Mouse (Mus musculus): ENCODE results near the gene Txn2. TPM values are rescaled to one million over a fixed set of nuclear protein-coding genes. Genes with fewer than 3 reads are reported as not detected.

The Txn2 gene
- polyA plus RNA-seq, 1 experiment from 2014 or later, result 182 TPM

DNA sequence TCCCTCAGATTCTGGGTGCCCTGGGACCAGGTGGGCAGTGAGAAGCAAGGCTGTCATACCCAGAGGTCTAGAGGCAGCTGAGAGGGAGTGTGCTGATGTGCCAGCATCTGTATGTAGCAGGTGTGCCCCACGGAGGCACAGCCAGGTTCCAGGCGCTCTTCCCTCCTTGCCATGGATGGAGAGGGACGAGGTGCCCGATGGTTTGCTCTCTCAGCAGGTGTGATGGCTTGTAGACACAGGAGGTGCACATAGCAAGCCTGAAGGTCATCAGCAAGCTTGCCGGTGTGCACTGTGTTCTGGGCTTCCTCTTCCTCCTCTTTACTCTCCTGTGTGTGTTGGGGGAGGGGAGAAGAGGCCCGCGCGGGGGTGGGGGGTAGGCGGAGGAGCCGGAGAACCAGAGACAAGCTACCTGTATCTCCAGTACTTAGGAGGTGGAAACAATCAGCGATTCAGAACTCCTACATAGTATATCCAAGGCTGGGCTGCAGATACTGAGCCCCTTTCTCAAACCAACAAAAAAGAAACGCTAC lies 24.4 kb downstream of the Txn2 start:
- peak overlapping the region; percentile 53; the same call in 1 of the 2 replicates for H3K4me2 ChIP-seq (ENCODE audit: low read depth, low read length)
- no peak for ATAC-seq (ENCODE audit: low read depth)
- peak overlapping the region; percentile 95 for H3K27ac ChIP-seq (ENCODE audit: low read length)
- no peaks in the 10 kb centered on the region for H3K9me3 ChIP-seq (ENCODE audit: control insufficient read depth, low read length)
- no peaks in the 10 kb centered on the region for H3K27me3 ChIP-seq (ENCODE audit: control insufficient read depth, insufficient read depth, low read depth, low read length)
- H3K9ac ChIP-seq (ENCODE audit: low read length), result peak overlapping the region; percentile 34
- 17% methylated on average over 12 of the region's 12 CpGs for WGBS
- H3K36me3 ChIP-seq (ENCODE audit: control insufficient read depth, insufficient read depth, low read length), result no peaks in the 10 kb centered on the region
- no peak overlapping the region for H3K4me3 ChIP-seq (ENCODE audit: low read length)
- H3K4me1 ChIP-seq (replicated peaks; ENCODE audit: control insufficient read depth, insufficient read depth, low read length), result peaks cover 37% of the 10 kb centered on the region

DNA sequence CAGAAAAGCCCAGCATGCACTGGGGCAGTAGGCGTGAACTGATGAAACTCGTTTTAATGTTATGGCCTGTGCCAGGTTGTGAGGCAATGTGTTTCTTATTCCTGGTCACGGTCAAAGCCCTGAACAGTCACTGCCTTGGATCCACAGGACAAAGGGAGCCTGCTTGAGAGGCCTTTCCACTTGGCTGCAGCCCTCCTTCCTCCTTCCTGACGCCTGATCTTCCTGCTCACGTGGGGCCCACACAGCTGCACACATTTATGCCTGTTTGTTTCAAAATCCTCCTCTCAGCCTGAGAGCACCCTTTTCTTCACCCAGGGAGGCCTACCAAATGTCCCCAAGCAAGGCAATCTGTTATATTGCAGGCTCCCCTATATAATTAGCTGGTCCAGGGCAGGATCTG lies 25.6 kb downstream of the Txn2 start:
- Histone ChIP-seq H3K4me1 (replicated peaks; ENCODE audit: control insufficient read depth, insufficient read depth, low read length) (peaks cover 33% of the 10 kb centered on the region), H3K9me3 (ENCODE audit: control insufficient read depth, low read length) (no peaks in the 10 kb centered on the region), H3K27me3 (ENCODE audit: control insufficient read depth, insufficient read depth, low read depth, low read length) (no peaks in the 10 kb centered on the region), H3K27ac (ENCODE audit: low read length) (peak overlapping the region; percentile 38), H3K9ac (ENCODE audit: low read length) (no peak overlapping the region), H3K4me2 (ENCODE audit: low read depth, low read length) (no peak overlapping the region), H3K36me3 (ENCODE audit: control insufficient read depth, insufficient read depth, low read length) (no peaks in the 10 kb centered on the region), H3K4me3 (ENCODE audit: low read length) (no peak overlapping the region)
- 40% methylated on average over 5 of the region's 5 CpGs for WGBS
- no peak for ATAC-seq (ENCODE audit: low read depth)

DNA sequence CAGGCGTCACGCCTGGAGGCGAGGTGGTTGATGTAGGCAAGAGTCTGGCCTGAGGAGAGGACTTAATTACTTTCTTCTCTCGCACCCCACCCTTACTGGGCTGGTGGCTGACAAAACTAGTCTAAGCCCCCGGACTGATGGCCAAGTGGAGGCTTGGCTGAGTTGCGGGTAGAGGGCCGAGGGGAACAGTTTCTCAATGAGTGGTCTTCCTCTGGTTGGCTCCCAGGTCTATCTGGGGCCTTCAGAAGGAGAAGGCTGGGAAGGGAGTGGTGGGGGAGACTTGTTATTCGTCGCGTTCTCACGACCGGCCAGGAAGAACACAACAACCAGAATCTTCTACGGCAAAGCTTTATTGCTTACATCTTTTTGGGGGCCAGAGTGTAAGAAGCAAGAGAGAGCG lies 33.9 kb downstream of the Txn2 start:
- H3K4me2 ChIP-seq (ENCODE audit: low read depth, low read length), result no peak overlapping the region
- no peak overlapping the region for H3K27ac ChIP-seq (ENCODE audit: low read length)
- no peak overlapping the region for H3K9ac ChIP-seq (ENCODE audit: low read length)
- H3K4me1 ChIP-seq (replicated peaks; ENCODE audit: control insufficient read depth, insufficient read depth, low read length), result peaks cover 16% of the 10 kb centered on the region
- no peak for ATAC-seq (ENCODE audit: low read depth)
- 82% methylated on average over 13 of the region's 14 CpGs for WGBS
- no peaks in the 10 kb centered on the region for H3K27me3 ChIP-seq (ENCODE audit: control insufficient read depth, insufficient read depth, low read depth, low read length)
- no peaks in the 10 kb centered on the region for H3K36me3 ChIP-seq (ENCODE audit: control insufficient read depth, insufficient read depth, low read length)
- no peaks in the 10 kb centered on the region for H3K9me3 ChIP-seq (ENCODE audit: control insufficient read depth, low read length)
- H3K4me3 ChIP-seq (ENCODE audit: low read length), result no peak overlapping the region

DNA sequence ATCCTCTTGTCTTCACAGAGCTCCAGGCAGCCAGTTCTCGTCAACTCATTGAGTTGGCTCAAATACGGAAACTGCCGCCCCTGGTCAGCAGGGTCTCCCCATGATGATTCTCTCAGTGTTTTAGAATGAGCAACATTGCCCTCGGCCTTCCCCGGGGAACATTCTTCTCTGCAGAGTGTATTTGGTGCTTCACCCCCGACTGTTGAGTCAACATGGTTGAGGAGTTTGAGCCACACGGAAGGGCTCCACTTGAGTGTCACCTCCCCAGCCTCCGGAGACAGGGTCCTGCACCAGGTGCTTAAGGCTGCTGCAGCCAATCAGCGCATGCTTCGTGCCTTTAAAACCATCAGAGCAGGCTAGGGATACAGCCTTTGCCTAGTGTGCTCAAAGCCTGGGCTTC lies 35.5 kb downstream of the Txn2 start:
- peak; percentile 84 for ATAC-seq (ENCODE audit: low read depth)
- whole genome bisulfite sequencing, result 44% methylated on average over 10 of the region's 10 CpGs
- peak overlapping the region; percentile 74 for H3K27ac ChIP-seq (ENCODE audit: low read length)
- peak overlapping the region; percentile 36 for H3K9ac ChIP-seq (ENCODE audit: low read length)
- H3K4me2 ChIP-seq (ENCODE audit: low read depth, low read length), result no peak overlapping the region
- no peak overlapping the region for H3K4me3 ChIP-seq (ENCODE audit: low read length)
- H3K4me1 ChIP-seq (replicated peaks; ENCODE audit: control insufficient read depth, insufficient read depth, low read length), result peaks cover 16% of the 10 kb centered on the region
- no peaks in the 10 kb centered on the region for H3K9me3 ChIP-seq (ENCODE audit: control insufficient read depth, low read length)
- H3K36me3 ChIP-seq (ENCODE audit: control insufficient read depth, insufficient read depth, low read length), result no peaks in the 10 kb centered on the region
- no peaks in the 10 kb centered on the region for H3K27me3 ChIP-seq (ENCODE audit: control insufficient read depth, insufficient read depth, low read depth, low read length)

DNA sequence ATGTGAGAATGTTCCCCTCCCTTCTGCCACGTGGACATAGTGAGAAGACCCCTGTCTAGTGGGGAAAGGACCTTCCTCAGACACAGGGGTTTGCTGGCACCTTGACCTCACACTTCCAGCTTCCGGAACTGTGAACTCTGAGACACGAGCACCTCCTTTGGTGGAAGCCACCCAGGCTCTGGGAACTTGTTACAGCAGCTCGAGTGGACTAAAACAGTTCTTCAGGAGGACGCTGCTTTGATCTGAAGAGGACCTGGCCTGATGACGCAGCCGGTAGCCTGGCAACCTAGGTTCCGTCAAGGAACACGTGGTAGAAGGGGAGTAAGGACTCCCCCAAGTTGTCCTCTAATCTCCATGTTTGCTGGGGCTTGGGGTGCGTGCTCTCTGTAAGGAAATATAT lies 36.4 kb downstream of the Txn2 start:
- Histone ChIP-seq H3K27ac (ENCODE audit: low read length) (peak overlapping the region; percentile 74), H3K36me3 (ENCODE audit: control insufficient read depth, insufficient read depth, low read length) (no peaks in the 10 kb centered on the region), H3K9me3 (ENCODE audit: control insufficient read depth, low read length) (no peaks in the 10 kb centered on the region), H3K9ac (ENCODE audit: low read length) (no peak overlapping the region), H3K4me1 (replicated peaks; ENCODE audit: control insufficient read depth, insufficient read depth, low read length) (peaks cover 18% of the 10 kb centered on the region), H3K4me2 (ENCODE audit: low read depth, low read length) (no peak overlapping the region), H3K27me3 (ENCODE audit: control insufficient read depth, insufficient read depth, low read depth, low read length) (no peaks in the 10 kb centered on the region), H3K4me3 (ENCODE audit: low read length) (no peak overlapping the region)
- no peak for ATAC-seq (ENCODE audit: low read depth)
- WGBS, result 54% methylated on average over 10 of the region's 10 CpGs

DNA sequence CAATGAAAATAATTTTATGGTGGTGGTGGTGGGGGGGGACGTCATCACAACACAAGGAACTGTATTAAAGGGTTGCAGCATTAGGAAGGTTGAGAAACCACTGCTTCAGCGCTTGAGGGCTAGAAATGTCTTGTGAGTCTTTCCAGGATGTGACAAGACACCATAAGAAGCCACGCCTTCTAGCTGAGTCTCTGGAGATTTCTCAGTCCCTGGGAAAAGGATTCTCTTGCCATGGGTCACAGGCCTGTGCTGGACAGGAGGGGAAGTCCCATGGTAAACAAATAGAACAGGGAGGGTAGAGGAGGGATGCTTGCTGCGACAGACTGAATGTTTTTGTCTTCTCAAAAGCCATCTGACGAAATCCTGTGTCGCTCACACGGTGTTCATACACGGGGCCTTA lies 37.0 kb downstream of the Txn2 start:
- no peak overlapping the region for H3K9ac ChIP-seq (ENCODE audit: low read length)
- no peaks in the 10 kb centered on the region for H3K9me3 ChIP-seq (ENCODE audit: control insufficient read depth, low read length)
- WGBS, result 63% methylated on average over 8 of the region's 8 CpGs
- ATAC-seq (ENCODE audit: low read depth), result peak; percentile 44; the same call in 1 of the 2 replicates
- H3K4me2 ChIP-seq (ENCODE audit: low read depth, low read length), result no peak overlapping the region
- H3K27me3 ChIP-seq (ENCODE audit: control insufficient read depth, insufficient read depth, low read depth, low read length), result no peaks in the 10 kb centered on the region
- H3K4me3 ChIP-seq (ENCODE audit: low read length), result no peak overlapping the region
- peaks cover 18% of the 10 kb centered on the region for H3K4me1 ChIP-seq (replicated peaks; ENCODE audit: control insufficient read depth, insufficient read depth, low read length)
- H3K36me3 ChIP-seq (ENCODE audit: control insufficient read depth, insufficient read depth, low read length), result no peaks in the 10 kb centered on the region
- H3K27ac ChIP-seq (ENCODE audit: low read length), result peak overlapping the region; percentile 55; the same call in 1 of the 2 replicates

DNA sequence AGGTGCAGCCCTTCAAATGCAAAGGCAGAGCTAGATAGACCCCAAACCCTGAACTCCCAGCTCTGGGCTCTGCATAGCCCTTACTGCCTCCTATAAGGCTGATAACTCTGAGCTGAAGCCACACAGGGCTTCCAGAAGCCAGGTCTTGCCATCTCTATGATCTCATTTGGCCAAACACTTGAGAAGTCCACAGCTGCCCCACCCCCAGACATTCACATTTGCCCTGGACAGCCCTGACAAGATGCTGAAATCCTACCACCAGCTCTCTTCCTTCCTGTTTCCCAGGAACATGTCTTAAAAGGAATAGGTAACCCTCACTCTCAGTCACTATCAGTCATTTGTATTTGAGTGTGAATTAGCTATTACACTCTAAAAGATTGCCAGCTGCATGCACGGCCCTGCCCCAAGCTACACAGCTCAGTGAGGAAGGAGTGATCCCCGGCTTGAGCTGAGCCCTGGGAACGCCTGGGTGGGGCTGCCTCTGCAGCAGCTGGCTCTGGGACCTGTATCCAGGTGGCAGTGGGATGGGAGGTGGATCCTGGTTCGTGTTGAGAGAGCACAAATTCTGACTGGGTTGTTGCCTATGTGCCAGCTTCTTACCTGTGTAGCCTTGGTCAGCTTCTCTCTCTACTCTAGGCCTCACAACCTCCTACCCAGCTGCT lies 38.9 kb downstream of the Txn2 start:
- no peak overlapping the region for H3K4me2 ChIP-seq (ENCODE audit: low read depth, low read length)
- no peak for ATAC-seq (ENCODE audit: low read depth)
- H3K27me3 ChIP-seq (ENCODE audit: control insufficient read depth, insufficient read depth, low read depth, low read length), result no peaks in the 10 kb centered on the region
- no peak overlapping the region for H3K9ac ChIP-seq (ENCODE audit: low read length)
- no peak overlapping the region for H3K4me3 ChIP-seq (ENCODE audit: low read length)
- H3K27ac ChIP-seq (ENCODE audit: low read length), result 0 out of 2 replicates have a peak overlapping the region, but pooled peaks have one; percentile 47
- no peaks in the 10 kb centered on the region for H3K9me3 ChIP-seq (ENCODE audit: control insufficient read depth, low read length)
- WGBS, result 42% methylated on average over 4 of the region's 4 CpGs
- H3K4me1 ChIP-seq (replicated peaks; ENCODE audit: control insufficient read depth, insufficient read depth, low read length), result peaks cover 22% of the 10 kb centered on the region
- no peaks in the 10 kb centered on the region for H3K36me3 ChIP-seq (ENCODE audit: control insufficient read depth, insufficient read depth, low read length)

DNA sequence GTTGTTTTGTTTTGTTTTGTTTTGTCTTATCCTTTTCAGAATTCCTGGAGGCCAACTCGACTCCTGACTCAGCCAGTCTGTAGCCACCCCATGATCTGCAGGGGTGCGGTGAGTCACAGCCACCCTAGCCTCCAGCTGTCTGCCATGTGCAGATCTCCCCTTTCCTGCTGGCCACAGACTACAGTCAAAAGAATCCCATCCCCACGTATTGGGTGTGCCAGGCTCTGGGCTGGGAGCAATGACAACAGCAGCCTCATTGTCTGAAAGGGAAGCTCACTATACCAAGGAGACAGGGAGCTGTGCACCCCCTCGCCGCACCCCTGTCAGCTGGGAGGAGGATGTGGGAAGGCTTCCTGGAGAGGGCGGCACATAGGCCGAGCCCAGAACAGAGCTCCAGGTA lies 40.5 kb downstream of the Txn2 start:
- 55% methylated on average over 7 of the region's 7 CpGs for WGBS
- Histone ChIP-seq H3K9ac (ENCODE audit: low read length) (no peak overlapping the region), H3K4me1 (replicated peaks; ENCODE audit: control insufficient read depth, insufficient read depth, low read length) (peaks cover 21% of the 10 kb centered on the region), H3K4me3 (ENCODE audit: low read length) (no peak overlapping the region), H3K36me3 (ENCODE audit: control insufficient read depth, insufficient read depth, low read length) (no peaks in the 10 kb centered on the region), H3K27ac (ENCODE audit: low read length) (no peak overlapping the region; the same call in 1 of the 2 replicates), H3K4me2 (ENCODE audit: low read depth, low read length) (no peak overlapping the region), H3K9me3 (ENCODE audit: control insufficient read depth, low read length) (no peaks in the 10 kb centered on the region), H3K27me3 (ENCODE audit: control insufficient read depth, insufficient read depth, low read depth, low read length) (no peaks in the 10 kb centered on the region)
- ATAC-seq (ENCODE audit: low read depth), result no peak

DNA sequence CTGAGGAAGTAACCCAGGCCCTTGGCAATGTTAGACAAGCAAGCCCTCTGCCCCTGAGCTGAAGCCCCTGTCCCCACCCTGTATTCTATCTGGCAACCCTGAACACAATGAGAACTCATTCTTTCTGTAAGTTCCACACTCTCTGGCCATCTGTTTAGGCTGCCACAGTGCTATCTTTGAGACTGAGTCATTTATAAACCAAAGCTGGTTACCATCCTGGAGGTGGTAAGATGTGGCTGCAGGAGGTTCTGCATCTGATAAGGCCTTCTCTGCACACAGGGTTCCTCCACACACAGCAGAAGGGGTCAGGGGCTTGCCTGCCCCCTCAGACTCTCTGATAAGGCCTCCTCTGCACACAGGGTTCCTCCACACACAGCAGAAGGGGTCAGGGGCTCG lies 41.7 kb downstream of the Txn2 start:
- no peak overlapping the region for H3K9ac ChIP-seq (ENCODE audit: low read length)
- no peak overlapping the region for H3K27ac ChIP-seq (ENCODE audit: low read length)

More for the DNA sequence above, 41.7 kb downstream of the Txn2 start:
- Histone ChIP-seq H3K4me2 (ENCODE audit: low read depth, low read length) (no peak overlapping the region), H3K27me3 (ENCODE audit: control insufficient read depth, insufficient read depth, low read depth, low read length) (no peaks in the 10 kb centered on the region), H3K9me3 (ENCODE audit: control insufficient read depth, low read length) (no peaks in the 10 kb centered on the region), H3K36me3 (ENCODE audit: control insufficient read depth, insufficient read depth, low read length) (no peaks in the 10 kb centered on the region), H3K4me1 (replicated peaks; ENCODE audit: control insufficient read depth, insufficient read depth, low read length) (peaks cover 28% of the 10 kb centered on the region), H3K4me3 (ENCODE audit: low read length) (no peak overlapping the region)
- 69% methylated on average over 1 of the region's 1 CpGs for WGBS
- no peak for ATAC-seq (ENCODE audit: low read depth)

All from lung, embryonic 16.5 days (tissue).